In the genomic region with DNA sequence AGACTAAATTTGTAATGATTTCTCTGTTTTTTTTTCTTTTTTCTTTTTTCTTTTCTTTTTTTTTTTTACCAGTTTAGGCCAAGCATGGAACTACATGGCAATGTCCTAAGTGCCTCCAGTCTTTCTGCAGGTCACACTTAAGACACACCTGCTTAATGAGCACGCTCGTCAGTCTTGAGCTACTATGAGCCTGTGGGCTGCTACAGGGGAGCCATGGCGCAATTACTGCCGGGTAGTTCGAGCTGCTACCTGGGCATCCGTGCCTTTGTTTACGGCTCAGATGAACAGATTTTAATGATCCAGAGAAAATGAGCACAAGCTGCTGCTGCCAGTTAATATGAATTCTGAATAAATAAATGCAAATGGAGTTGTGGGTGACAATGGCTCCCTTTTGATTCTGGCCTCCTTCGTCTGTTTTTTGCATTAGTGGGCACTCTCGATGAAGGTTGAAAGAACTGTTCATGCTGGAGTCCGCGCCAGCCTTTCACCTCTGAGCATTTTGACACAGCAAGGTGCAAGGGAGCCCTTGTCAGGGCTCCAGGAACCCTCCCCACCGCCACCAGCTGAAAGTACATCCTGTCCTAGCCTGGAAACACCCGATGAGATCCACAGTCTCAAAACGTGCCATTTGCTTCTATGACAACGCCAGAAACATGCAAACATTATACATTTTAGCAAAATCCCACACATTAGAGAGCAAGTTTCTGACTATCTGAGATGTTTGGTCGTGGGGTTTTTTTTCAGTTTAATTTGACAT, we compare ENCODE assay signal across 12 mouse cellular contexts.
DNase-seq lines count a peak whose midpoint lies in the region; ATAC-seq and TF ChIP-seq lines count a peak whose summit lies in the region.
"Had no signal": no experiment of that assay in that cellular context is flagged by ENCODE, and none has a peak within 500 bp of the region (broad histone marks: within the 10 kb centered on the region; RNA-seq: fewer than 3 reads in every experiment).

No protein-coding gene starts in this region.

- no peak for TF ChIP-seq POLR2A in brain, embryonic 14.5 days (IDR thresholded peaks at IDR 0.05; ENCODE audit: borderline replicate concordance, extremely low read depth, insufficient read depth, insufficient read length, poor library complexity, severe bottlenecking)

- H3K27me3 ChIP-seq in hindbrain, embryonic 12.5 days: no peaks in the 10 kb centered on the region
- H3K27me3 ChIP-seq in hindbrain, embryonic 10.5 days (ENCODE audit: insufficient read depth, poor library complexity, severe bottlenecking): no peaks in the 10 kb centered on the region
- no peaks in the 10 kb centered on the region for H3K27me3 ChIP-seq in hindbrain, embryonic 16.5 days (replicated peaks; ENCODE audit: control insufficient read depth, insufficient read depth, low read length)
- H3K27me3 ChIP-seq: CH12.LX had no signal

- H3K27ac ChIP-seq in hindbrain, embryonic 12.5 days: peak overlapping the region; percentile 73; the same call in 1 of the 2 replicates
- no peak overlapping the region for H3K27ac ChIP-seq in hindbrain, embryonic 10.5 days
- peak overlapping the region; percentile 48; the same call in 1 of the 2 replicates for H3K27ac ChIP-seq in hindbrain, embryonic 16.5 days (ENCODE audit: low read depth, low read length)
- H3K27ac ChIP-seq: kidney, postnatal 0 days; liver, embryonic 14.5 days had no signal

- no peak overlapping the region for H3K9ac ChIP-seq in hindbrain, embryonic 12.5 days
- H3K9ac ChIP-seq in hindbrain, embryonic 16.5 days (ENCODE audit: low read depth, low read length): no peak overlapping the region
- H3K9ac ChIP-seq: liver, embryonic 14.5 days had no signal

- DNase-seq in hindbrain, embryonic 10.5 days (ENCODE audit: low spot score): no peak
- DNase-seq in brain, embryonic 14.5 days (ENCODE audit: low read depth): peak; percentile 72
- peak; percentile 63 for DNase-seq in cerebellum, adult 8-10 months
- no peak for DNase-seq in kidney, adult 11 months
- DNase-seq: adrenal gland, postnatal 10 days; thymus, adult 2 months had no signal

- no peak overlapping the region for H3K4me3 ChIP-seq in hindbrain, embryonic 12.5 days
- no peak overlapping the region for H3K4me3 ChIP-seq in hindbrain, embryonic 10.5 days
- no peak overlapping the region for H3K4me3 ChIP-seq in hindbrain, embryonic 16.5 days (ENCODE audit: low read length)

- ATAC-seq in hindbrain, embryonic 12.5 days (ENCODE audit: low FRiP score): 0 out of 2 replicates have a peak, but pooled peaks have one; percentile 37
- no peak for ATAC-seq in hindbrain, embryonic 16.5 days
- no peak for ATAC-seq in erythroid progenitor cell, adult 5-6 weeks (replicated peaks; ENCODE audit: low FRiP score, poor library complexity, severe bottlenecking)

- H3K4me1 ChIP-seq in hindbrain, embryonic 12.5 days: 0 out of 2 replicates have a peak, but pooled peaks cover 6% of the 10 kb centered on the region
- H3K4me1 ChIP-seq in hindbrain, embryonic 10.5 days (replicated peaks): peaks cover 10% of the 10 kb centered on the region
- peaks cover 5% of the 10 kb centered on the region for H3K4me1 ChIP-seq in hindbrain, embryonic 16.5 days (ENCODE audit: control insufficient read depth, insufficient read depth, low read depth, low read length)

- TF ChIP-seq CTCF in brain, embryonic 14.5 days (IDR thresholded peaks at IDR 0.05; ENCODE audit: borderline replicate concordance, extremely low read depth, insufficient read depth, insufficient read length): no peak

- H3K9me3 ChIP-seq in hindbrain, embryonic 12.5 days (replicated peaks): no peaks in the 10 kb centered on the region
- H3K9me3 ChIP-seq in hindbrain, embryonic 10.5 days: no peaks in the 10 kb centered on the region
- no peaks in the 10 kb centered on the region for H3K9me3 ChIP-seq in hindbrain, embryonic 16.5 days (ENCODE audit: control insufficient read depth, low read length)

- H3K4me2 ChIP-seq in hindbrain, embryonic 12.5 days (replicated peaks): no peak overlapping the region
- no peak overlapping the region for H3K4me2 ChIP-seq in hindbrain, embryonic 16.5 days (ENCODE audit: low read length)

- no peaks in the 10 kb centered on the region for H3K36me3 ChIP-seq in hindbrain, embryonic 12.5 days
- no peaks in the 10 kb centered on the region for H3K36me3 ChIP-seq in hindbrain, embryonic 10.5 days
- no peaks in the 10 kb centered on the region for H3K36me3 ChIP-seq in hindbrain, embryonic 16.5 days (ENCODE audit: control insufficient read depth, insufficient read depth, low read length)

- WGBS in hindbrain, embryonic 12.5 days: 48% methylated on average over 16 of the region's 16 CpGs
- WGBS in hindbrain, embryonic 10.5 days: 76% methylated on average over 16 of the region's 16 CpGs
- WGBS in hindbrain, embryonic 16.5 days: 33% methylated on average over 16 of the region's 16 CpGs

Comparison
In these comparisons a context has a peak if more than half of its experiments do, and no peak if none do; other contexts are left out.
1. DNase-seq: peak in brain, embryonic 14.5 days (single experiment) and cerebellum, adult 8-10 months (single experiment); none in hindbrain, embryonic 10.5 days (single experiment) and kidney, adult 11 months (single experiment).